Mouse (Mus musculus): ENCODE results near the gene Cideb. TPM values are rescaled to one million over a fixed set of nuclear protein-coding genes. Genes with fewer than 3 reads are reported as not detected.
"Not testable (repeated sequence)": the region's sequence is repeated elsewhere in the genome, so short reads cannot be mapped to it uniquely, and the experiment has no call there.

Cideb gene
- polyA plus RNA-seq, 1 experiment from 2014 or later: 385 TPM

DNA sequence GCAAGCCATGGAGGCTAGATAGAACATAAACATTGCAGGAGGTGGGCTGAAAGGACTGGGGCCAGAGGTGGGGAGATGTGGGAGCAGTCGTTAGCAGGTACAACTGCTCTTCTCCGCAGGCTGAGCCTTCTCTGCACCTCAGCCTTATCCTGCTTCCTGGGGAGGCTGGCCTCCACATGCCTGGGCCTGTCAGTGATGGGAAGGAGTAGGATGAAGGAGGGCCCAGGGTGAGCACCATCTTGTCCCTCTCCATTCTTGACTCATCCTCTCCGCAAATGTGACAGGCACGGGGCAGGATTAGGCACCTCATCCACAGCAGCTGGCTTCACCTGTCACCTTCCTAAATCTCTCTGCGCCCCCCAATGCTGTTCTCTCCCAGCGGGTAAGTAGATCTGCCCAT lies 2.9 kb upstream of the Cideb start, which contains the start of gene Ltb4r2:
Gene Ltb4r2, plus strand, starts transcription at position 266 of the 400 bp plus-strand sequence.
- 86% methylated on average over 6 of the region's 6 CpGs for WGBS
- H3K9ac ChIP-seq (ENCODE audit: low read depth, low read length): peak within 1 kb of the TSS; percentile 50
- H3K27ac ChIP-seq (ENCODE audit: low read depth, low read length): no peak within 1 kb of the TSS
- peak within 1 kb of the TSS; percentile 89 for H3K4me2 ChIP-seq (replicated peaks; ENCODE audit: low read depth)
- no peak for ATAC-seq
- H3K4me1 ChIP-seq (replicated peaks; ENCODE audit: control insufficient read depth, insufficient read depth, low read length): peaks cover 3% of the 10 kb centered on the region; the same call in 1 of the 2 replicates
- peak within 1 kb of the TSS; percentile 46 for H3K4me3 ChIP-seq (ENCODE audit: low read depth, low read length)
- H3K36me3 ChIP-seq (ENCODE audit: control insufficient read depth, insufficient read depth): peaks cover 5% of the 10 kb centered on the region; the same call in 1 of the 2 replicates
- peaks cover 9% of the 10 kb centered on the region; the same call in 1 of the 2 replicates for H3K27me3 ChIP-seq (replicated peaks; ENCODE audit: control insufficient read depth, insufficient read depth, low read length)
- TF ChIP-seq CTCF (IDR thresholded peaks at IDR 0.05; ENCODE audit: low read depth): no peak
- H3K9me3 ChIP-seq (ENCODE audit: control insufficient read depth): no peaks in the 10 kb centered on the region

GRCm38 (mm10) chr14:55760156-55760555 lies 1.9 kb upstream of the Cideb start:
- Histone ChIP-seq H3K4me2 (replicated peaks; ENCODE audit: low read depth) (peak overlapping the region; percentile 59), H3K27ac (ENCODE audit: low read depth, low read length) (peak overlapping the region; percentile 41; the same call in 1 of the 2 replicates), H3K36me3 (ENCODE audit: control insufficient read depth, insufficient read depth) (peaks cover 15% of the 10 kb centered on the region), H3K4me3 (ENCODE audit: low read depth, low read length) (peak overlapping the region; percentile 17; the same call in 1 of the 2 replicates)
- not testable (repeated sequence) for ATAC-seq; H3K9ac ChIP-seq (ENCODE audit: low read depth, low read length); H3K9me3 ChIP-seq (ENCODE audit: control insufficient read depth); H3K4me1 ChIP-seq (replicated peaks; ENCODE audit: control insufficient read depth, insufficient read depth, low read length); H3K27me3 ChIP-seq (replicated peaks; ENCODE audit: control insufficient read depth, insufficient read depth, low read length)
- TF ChIP-seq CTCF (IDR thresholded peaks at IDR 0.05; ENCODE audit: low read depth): peak; percentile 83
- WGBS: under 1% methylated on average over 5 of the region's 6 CpGs

- H3K9me3 ChIP-seq (ENCODE audit: control insufficient read depth): no peaks in the 10 kb centered on the region
- WGBS: 37% methylated on average over 6 of the region's 6 CpGs
- H3K9ac ChIP-seq (ENCODE audit: low read depth, low read length): peak overlapping the region; percentile 40
- peak; percentile 40 for ATAC-seq
- H3K36me3 ChIP-seq (ENCODE audit: control insufficient read depth, insufficient read depth): peaks cover 41% of the 10 kb centered on the region
- peak overlapping the region; percentile 59 for H3K4me2 ChIP-seq (replicated peaks; ENCODE audit: low read depth)
- peaks cover 4% of the 10 kb centered on the region; the same call in 1 of the 2 replicates for H3K27me3 ChIP-seq (replicated peaks; ENCODE audit: control insufficient read depth, insufficient read depth, low read length)
- peaks cover 3% of the 10 kb centered on the region; the same call in 1 of the 2 replicates for H3K4me1 ChIP-seq (replicated peaks; ENCODE audit: control insufficient read depth, insufficient read depth, low read length)
- TF ChIP-seq CTCF (IDR thresholded peaks at IDR 0.05; ENCODE audit: low read depth): no peak
- H3K4me3 ChIP-seq (ENCODE audit: low read depth, low read length): peak overlapping the region; percentile 36
- H3K27ac ChIP-seq (ENCODE audit: low read depth, low read length): peak overlapping the region; percentile 91
Observed at GRCm38 (mm10) chr14:55757566-55757965, 692 bp downstream of the Cideb start.

DNA sequence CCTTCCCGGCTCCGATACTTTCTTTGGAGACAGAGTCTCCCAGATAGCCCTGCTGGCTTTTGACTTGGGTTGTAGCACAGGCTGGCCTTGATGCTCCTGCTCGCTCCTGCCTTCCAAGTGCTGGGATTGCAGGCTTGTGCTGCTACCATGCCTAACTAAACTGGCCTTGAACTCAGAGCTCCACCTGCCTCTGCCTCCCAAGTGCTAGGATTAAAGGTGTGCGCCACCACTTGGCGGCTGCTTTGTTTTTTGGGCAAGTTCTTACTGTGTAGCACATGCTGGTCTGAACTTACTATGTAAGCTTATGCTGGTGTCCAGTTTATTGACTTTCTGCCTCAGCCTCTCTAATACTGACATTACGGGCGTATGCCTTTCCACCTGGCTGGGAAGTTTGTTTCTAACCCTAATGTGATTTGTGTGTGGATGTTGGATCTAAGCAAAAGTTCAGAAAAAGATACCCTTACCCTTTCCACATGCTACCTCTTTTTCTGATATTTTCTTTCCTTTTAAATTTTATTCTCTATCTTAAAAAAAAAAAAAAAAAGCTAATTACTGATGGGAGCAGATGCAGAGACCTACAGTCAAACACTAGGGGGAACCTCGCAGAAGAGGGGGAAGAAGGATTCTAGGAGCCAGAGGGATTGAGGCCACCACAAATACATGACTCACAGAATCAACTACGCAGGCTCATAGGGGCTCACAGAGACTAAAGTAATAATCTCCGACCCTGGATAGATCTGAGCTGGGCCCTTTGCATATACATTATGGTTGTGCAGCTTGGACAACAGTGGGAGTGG lies 11.0 kb downstream of the Cideb start:
- WGBS: 85% methylated on average over 10 of the region's 10 CpGs
- 0 out of 2 replicates have a peak, but pooled peaks have one; percentile 8 for TF ChIP-seq CTCF (IDR thresholded peaks at IDR 0.05; ENCODE audit: low read depth)
- Histone ChIP-seq H3K4me1 (replicated peaks; ENCODE audit: control insufficient read depth, insufficient read depth, low read length) (peaks cover 7% of the 10 kb centered on the region), H3K27me3 (replicated peaks; ENCODE audit: control insufficient read depth, insufficient read depth, low read length) (no peaks in the 10 kb centered on the region), H3K9me3 (ENCODE audit: control insufficient read depth) (no peaks in the 10 kb centered on the region), H3K27ac (ENCODE audit: low read depth, low read length) (no peak overlapping the region), H3K4me3 (ENCODE audit: low read depth, low read length) (no peak overlapping the region), H3K4me2 (replicated peaks; ENCODE audit: low read depth) (peak overlapping the region; percentile 92), H3K36me3 (ENCODE audit: control insufficient read depth, insufficient read depth) (peaks cover 40% of the 10 kb centered on the region), H3K9ac (ENCODE audit: low read depth, low read length) (no peak overlapping the region)
- ATAC-seq: no peak

DNA sequence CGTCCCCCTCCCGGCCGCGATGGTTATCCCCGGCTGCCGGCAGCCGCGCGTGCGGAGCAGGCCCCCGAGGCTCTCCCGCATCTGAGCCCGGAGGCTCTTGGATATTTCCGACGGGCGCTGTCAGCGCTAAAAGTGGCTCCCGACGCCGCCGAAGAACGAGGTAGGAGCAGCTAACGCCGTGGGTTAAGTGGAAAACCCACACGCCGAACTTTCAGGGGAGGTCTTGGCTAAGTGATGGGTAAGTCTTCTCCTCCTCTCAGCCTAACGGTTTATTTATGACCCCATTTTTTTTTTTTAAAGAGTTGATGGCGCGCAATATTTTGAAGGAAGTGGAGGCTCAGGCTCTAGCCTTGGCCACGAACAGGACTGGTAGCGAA lies 12.4 kb downstream of the Cideb start:
- peak overlapping the region; percentile 94 for H3K4me3 ChIP-seq (ENCODE audit: low read depth, low read length)
- no peak overlapping the region; the same call in 1 of the 2 replicates for H3K27ac ChIP-seq (ENCODE audit: low read depth, low read length)
- H3K4me1 ChIP-seq (replicated peaks; ENCODE audit: control insufficient read depth, insufficient read depth, low read length): peaks cover 7% of the 10 kb centered on the region
- H3K36me3 ChIP-seq (ENCODE audit: control insufficient read depth, insufficient read depth): peaks cover 37% of the 10 kb centered on the region
- H3K9me3 ChIP-seq (ENCODE audit: control insufficient read depth): no peaks in the 10 kb centered on the region
- TF ChIP-seq CTCF (IDR thresholded peaks at IDR 0.05; ENCODE audit: low read depth): no peak
- peak overlapping the region; percentile 81 for H3K9ac ChIP-seq (ENCODE audit: low read depth, low read length)
- under 1% methylated on average over 31 of the region's 31 CpGs for WGBS
- no peak for ATAC-seq
- no peaks in the 10 kb centered on the region for H3K27me3 ChIP-seq (replicated peaks; ENCODE audit: control insufficient read depth, insufficient read depth, low read length)
- peak overlapping the region; percentile 92 for H3K4me2 ChIP-seq (replicated peaks; ENCODE audit: low read depth)

GRCm38 (mm10) chr14:55745180-55745860 lies 12.9 kb downstream of the Cideb start, which contains the start of the genes Dhrs1 and Nop9:
Dhrs1 (minus strand) TSS chr14:55745690.
Nop9 (plus strand) TSS chr14:55745693.
- peaks cover 39% of the 10 kb centered on the region for H3K36me3 ChIP-seq (ENCODE audit: control insufficient read depth, insufficient read depth)
- peaks cover 7% of the 10 kb centered on the region for H3K4me1 ChIP-seq (replicated peaks; ENCODE audit: control insufficient read depth, insufficient read depth, low read length)
- peak within 1 kb of the TSS; percentile 94 for H3K4me3 ChIP-seq (ENCODE audit: low read depth, low read length)
- ATAC-seq: peak; percentile 88
- H3K27ac ChIP-seq (ENCODE audit: low read depth, low read length): peak within 1 kb of the TSS; percentile 91
- H3K9me3 ChIP-seq (ENCODE audit: control insufficient read depth): no peaks in the 10 kb centered on the region
- TF ChIP-seq CTCF (IDR thresholded peaks at IDR 0.05; ENCODE audit: low read depth): no peak
- peak within 1 kb of the TSS; percentile 81 for H3K9ac ChIP-seq (ENCODE audit: low read depth, low read length)
- WGBS: 1% methylated on average over 47 of the region's 48 CpGs
- no peaks in the 10 kb centered on the region for H3K27me3 ChIP-seq (replicated peaks; ENCODE audit: control insufficient read depth, insufficient read depth, low read length)
- H3K4me2 ChIP-seq (replicated peaks; ENCODE audit: low read depth): peak within 1 kb of the TSS; percentile 92
